Mouse (Mus musculus) right cerebral cortex, postnatal 4 days (tissue): ENCODE results near the gene Ptprn2.

ENCODE experiments used
- DNase-seq: peaks from one replicate; pipeline ENCODE4 v3.0.0-alpha.2; 2022

The Ptprn2 gene

DNA sequence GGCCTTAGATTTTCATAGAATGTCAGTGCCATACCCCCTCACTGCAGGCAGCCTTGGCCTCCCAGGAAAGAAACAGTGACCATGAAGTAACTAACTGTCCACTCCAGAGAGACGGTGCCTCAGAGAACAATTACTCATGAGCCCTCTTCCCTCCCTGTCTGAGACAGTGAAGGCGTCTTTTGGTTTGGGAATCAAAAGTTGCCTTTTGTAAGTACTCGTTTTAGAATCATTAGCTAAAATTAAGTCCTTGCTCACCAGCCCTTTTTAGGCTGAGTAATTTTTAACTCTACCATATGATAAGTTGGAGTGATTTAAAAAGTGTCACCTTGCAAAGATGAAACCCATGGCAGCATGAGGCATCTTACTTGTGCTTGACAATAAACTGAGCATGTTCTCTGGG is 806.4 kb downstream of the Ptprn2 start:
- no peak for DNase-seq

DNA sequence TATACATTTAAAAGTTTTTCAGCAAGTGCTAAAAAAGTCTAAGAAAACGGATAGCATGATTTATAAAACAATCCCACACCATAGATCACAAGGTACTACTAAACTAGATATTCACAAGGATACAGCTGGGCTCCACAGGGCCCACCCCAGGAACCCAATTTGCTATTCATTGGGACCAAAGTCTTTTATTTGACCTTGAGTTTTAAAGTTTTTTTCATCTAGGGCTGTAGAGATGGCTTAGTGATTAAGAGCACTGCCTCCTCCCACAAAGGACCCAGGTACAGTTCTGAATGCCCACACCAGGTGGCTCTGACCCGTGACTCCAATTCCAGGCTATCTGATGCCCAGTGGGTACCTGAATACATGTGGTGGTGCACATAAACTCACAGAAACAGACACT is 811.3 kb downstream of the Ptprn2 start:
- DNase-seq = no peak

GRCm38 (mm10) chr12:117299084-117299483 is 813.6 kb downstream of the Ptprn2 start:
- no peak for DNase-seq

GRCm38 (mm10) chr12:117304751-117305624 is 819.5 kb downstream of the Ptprn2 start:
- DNase-seq = no peak

DNA sequence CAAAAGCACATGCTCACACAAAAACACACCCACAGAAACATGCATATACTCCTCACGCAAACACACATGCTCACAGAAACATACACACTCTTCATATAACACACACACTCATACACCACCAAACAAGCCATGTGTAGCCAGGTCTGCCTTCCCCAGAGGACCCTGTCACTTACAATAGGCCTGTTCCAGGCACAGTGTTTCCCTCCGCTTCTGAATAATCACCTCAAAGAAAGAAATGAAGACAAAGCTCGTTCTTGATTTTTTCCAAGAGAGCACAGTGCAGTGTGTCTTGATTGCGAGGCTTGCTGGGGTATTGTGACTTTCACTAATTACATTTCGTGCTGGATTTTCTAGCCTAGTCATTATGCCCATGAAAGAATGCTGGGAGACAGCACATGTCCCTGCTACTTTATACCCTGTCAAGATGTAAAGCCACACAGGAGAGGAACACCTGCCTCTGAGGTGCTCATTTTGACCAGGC is 820.1 kb downstream of the Ptprn2 start:
- no peak for DNase-seq

DNA sequence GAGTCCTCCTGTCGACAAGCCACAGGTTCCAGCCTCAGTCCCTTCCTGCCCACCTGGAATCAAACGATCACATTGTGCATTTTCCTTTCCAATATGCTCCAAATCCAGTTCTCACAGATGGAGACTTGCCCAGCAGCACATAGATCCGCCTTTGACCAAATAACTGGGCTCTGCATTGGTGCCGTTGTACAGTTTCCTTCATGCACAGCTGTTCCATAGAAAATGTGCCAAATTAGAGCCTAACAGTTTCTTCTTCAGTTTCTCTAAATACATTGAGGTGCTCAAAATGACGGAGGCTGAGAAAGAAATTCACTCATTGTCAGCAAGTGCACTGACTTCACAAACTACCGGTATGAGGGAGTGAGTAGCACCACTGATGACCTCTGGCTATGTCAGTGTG is 826.6 kb downstream of the Ptprn2 start:
- DNase-seq = no peak

DNA sequence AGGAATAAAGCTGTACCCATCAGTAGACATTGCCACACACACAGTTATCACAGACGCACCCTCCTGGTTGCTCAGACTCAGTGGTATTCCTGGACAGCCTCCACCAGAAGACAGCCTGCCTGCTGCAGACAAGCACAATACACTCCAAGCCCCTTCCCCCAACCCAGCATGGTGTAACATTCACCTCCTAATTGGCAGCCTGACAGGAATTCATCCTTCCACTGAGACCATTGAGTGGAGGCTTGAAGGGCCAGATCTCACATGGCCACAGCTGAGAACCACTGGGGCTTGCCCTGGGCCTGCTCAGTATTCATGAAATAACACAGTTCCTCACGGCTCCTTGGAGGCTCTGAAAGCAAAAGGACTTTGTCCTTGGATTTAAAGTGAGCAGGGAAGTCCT is 829.5 kb downstream of the Ptprn2 start:
- no peak for DNase-seq

- no peak for DNase-seq
Measured at GRCm38 (mm10) chr12:117315661-117316060, 830.1 kb downstream of the Ptprn2 start.

- DNase-seq = no peak
Measured at GRCm38 (mm10) chr12:117318229-117318628, 832.7 kb downstream of the Ptprn2 start.

GRCm38 (mm10) chr12:117323017-117323416 is 837.5 kb downstream of the Ptprn2 start:
- no peak for DNase-seq
